Mouse (Mus musculus) intestine, embryonic 15.5 days (tissue): ENCODE results near the gene Tecpr1. TPM values are rescaled to one million over a fixed set of nuclear protein-coding genes. Genes with fewer than 3 reads are reported as not detected.

ENCODE experiments used
- ATAC-seq: fragments of 200-750 bp; cut with Nextera tagmentation; 2 replicates; pipeline ENCODE4 v1.8.0; 2017; ENCODE audit warnings: moderate TSS enrichment, moderate library complexity
- H3K27ac ChIP-seq: fragments of 300-500 bp; sonication (generic); 2 replicates; pipeline ENCODE4 v1.5.1; 2015; ENCODE audit warnings: mild to moderate bottlenecking, inconsistent platforms
- H3K27me3 ChIP-seq: fragments of 300-500 bp; sonication (generic); replicated peaks from 2 replicates; pipeline ENCODE4 v1.6.1; 2015; ENCODE audit warnings: inconsistent platforms
- H3K36me3 ChIP-seq: fragments of 300-500 bp; sonication (generic); 2 replicates; pipeline ENCODE4 v1.6.1; 2015; ENCODE audit warnings: inconsistent platforms
- H3K4me1 ChIP-seq: fragments of 300-500 bp; sonication (generic); replicated peaks from 2 replicates; pipeline ENCODE4 v1.6.1; 2015; ENCODE audit warnings: inconsistent platforms
- H3K4me2 ChIP-seq: fragments of 300-500 bp; sonication (generic); replicated peaks from 2 replicates; pipeline ENCODE4 v1.6.1; 2015; ENCODE audit warnings: mild to moderate bottlenecking, inconsistent platforms
- H3K4me3 ChIP-seq: fragments of 300-500 bp; sonication (generic); replicated peaks from 2 replicates; pipeline ENCODE4 v1.5.1; 2015; ENCODE audit warnings: inconsistent platforms
- H3K9ac ChIP-seq: fragments of 300-500 bp; sonication (generic); 2 replicates; pipeline ENCODE4 v1.6.1; 2015; ENCODE audit warnings: inconsistent platforms
- H3K9me3 ChIP-seq: fragments of 300-500 bp; sonication (generic); 2 replicates; pipeline ENCODE4 v1.6.1; 2016; ENCODE audit warnings: inconsistent platforms
- WGBS: fragments of 180-500 bp; shearing (Covaris S2); methylation state at CpG from one replicate; pipeline ENCODE4 v1.1.7; 2015; 5-methylcytosine and 5-hydroxymethylcytosine counted together
- polyA plus RNA-seq: library from polyadenylated mRNA; unstranded; fragments of >200 nt; fragmentation: Nextera tagmentation; extraction: Ambion mirVana; gene quantifications from 2 replicates; pipeline ENCODE4 v1.2.1, GENCODE M21; 2015

Tecpr1 gene
- polyA plus RNA-seq, 1 experiment from 2014 or later, result 17.3 TPM

DNA sequence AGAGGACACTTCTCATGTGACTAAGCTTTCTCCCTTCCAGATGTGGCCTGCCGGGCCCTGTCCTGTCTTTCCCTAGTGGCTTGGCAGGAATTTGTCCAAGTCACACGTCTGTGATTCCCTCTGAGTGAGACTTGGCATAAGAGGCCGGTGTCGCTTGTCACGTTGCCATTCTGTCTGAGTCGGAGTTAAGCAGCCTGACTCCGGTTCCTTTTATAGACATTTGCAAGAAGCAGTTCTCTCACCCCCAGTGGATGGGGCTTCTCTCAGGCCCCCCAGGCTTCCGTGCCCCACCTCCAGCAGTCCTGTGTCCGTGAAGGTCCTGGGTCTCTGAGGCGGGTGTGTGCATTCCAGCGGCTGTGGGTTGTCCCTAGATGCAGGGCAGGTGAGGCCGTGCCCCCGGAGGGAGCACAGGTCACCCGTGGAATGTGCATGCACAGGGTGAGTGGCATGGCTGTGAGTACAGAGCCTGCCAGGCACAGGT, 34.8 kb upstream of the Tecpr1 start:
- no peaks in the 10 kb centered on the region for H3K27me3 ChIP-seq
- peak overlapping the region; percentile 73 for H3K4me2 ChIP-seq
- no peaks in the 10 kb centered on the region for H3K9me3 ChIP-seq

GRCm38 (mm10) chr5:144257451-144258110, 34.2 kb upstream of the Tecpr1 start:
- WGBS, result 74% methylated on average over 3 of the region's 3 CpGs
- Histone ChIP-seq H3K36me3 (no peaks in the 10 kb centered on the region), H3K4me3 (peak overlapping the region; percentile 98; the same call in 1 of the 2 replicates), H3K4me2 (peak overlapping the region; percentile 73), H3K9me3 (no peaks in the 10 kb centered on the region), H3K9ac (peak overlapping the region; percentile 93), H3K27me3 (no peaks in the 10 kb centered on the region), H3K4me1 (peaks cover 37% of the 10 kb centered on the region), H3K27ac (peak overlapping the region; percentile 93; the same call in 1 of the 2 replicates)
- no peak for ATAC-seq

More for the DNA sequence above, 34.8 kb upstream of the Tecpr1 start:
- peak overlapping the region; percentile 30 for H3K9ac ChIP-seq
- peaks cover 37% of the 10 kb centered on the region for H3K4me1 ChIP-seq
- peak overlapping the region; percentile 6; the same call in 1 of the 2 replicates for H3K4me3 ChIP-seq
- WGBS, result 30% methylated on average over 14 of the region's 14 CpGs
- no peaks in the 10 kb centered on the region for H3K36me3 ChIP-seq
- no peak for ATAC-seq
- no peak overlapping the region for H3K27ac ChIP-seq

DNA sequence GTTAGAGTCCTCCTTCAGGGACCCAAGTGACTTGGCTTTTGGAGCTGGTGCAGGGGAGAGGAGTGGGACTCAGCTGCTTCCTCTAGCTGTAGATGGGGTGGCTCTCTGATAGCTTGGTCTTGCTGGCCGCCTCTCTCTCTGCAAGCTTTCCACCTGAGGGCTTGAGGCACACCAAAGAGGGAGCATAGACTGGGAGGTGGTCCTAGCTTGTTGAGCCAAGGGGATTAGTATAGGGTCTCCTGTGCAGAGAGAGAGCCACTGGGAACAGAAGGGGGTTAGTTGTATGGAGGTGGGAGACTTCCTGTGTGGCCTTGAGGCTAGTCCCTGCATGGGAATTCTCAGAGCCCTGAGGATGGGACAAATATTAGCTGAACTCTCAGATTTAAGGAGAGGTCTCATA, 33.5 kb upstream of the Tecpr1 start:
- H3K9ac ChIP-seq, result peak overlapping the region; percentile 93
- no peaks in the 10 kb centered on the region for H3K27me3 ChIP-seq
- H3K4me1 ChIP-seq, result peaks cover 37% of the 10 kb centered on the region
- H3K4me2 ChIP-seq, result peak overlapping the region; percentile 73
- 53% methylated on average over 1 of the region's 1 CpGs for WGBS
- peak overlapping the region; percentile 98 for H3K4me3 ChIP-seq
- ATAC-seq, result no peak
- no peaks in the 10 kb centered on the region for H3K36me3 ChIP-seq
- H3K27ac ChIP-seq, result peak overlapping the region; percentile 93; the same call in 1 of the 2 replicates
- no peaks in the 10 kb centered on the region for H3K9me3 ChIP-seq

DNA sequence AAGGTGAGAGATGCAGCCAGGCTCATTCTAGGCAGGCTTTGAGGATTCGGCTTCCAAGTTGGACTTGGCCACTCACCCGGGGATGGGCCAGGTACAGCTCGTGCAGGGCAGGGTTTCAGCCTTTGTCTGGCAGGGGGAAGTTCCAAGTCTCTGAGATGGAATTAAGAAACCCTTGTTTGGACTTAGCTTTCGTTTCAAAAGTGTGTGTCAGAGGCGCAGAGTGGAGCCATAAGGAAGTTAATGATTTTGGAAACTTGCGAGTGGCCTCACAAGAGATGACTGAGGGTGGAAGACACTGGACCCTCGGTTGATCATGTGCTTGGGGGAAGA, 33.1 kb upstream of the Tecpr1 start:
- Histone ChIP-seq H3K36me3 (no peaks in the 10 kb centered on the region), H3K4me1 (peaks cover 37% of the 10 kb centered on the region), H3K27ac (peak overlapping the region; percentile 93), H3K4me2 (peak overlapping the region; percentile 73), H3K27me3 (no peaks in the 10 kb centered on the region), H3K4me3 (peak overlapping the region; percentile 98), H3K9me3 (no peaks in the 10 kb centered on the region), H3K9ac (peak overlapping the region; percentile 93)
- 6% methylated on average over 7 of the region's 7 CpGs for WGBS
- ATAC-seq, result no peak

- H3K9me3 ChIP-seq, result no peaks in the 10 kb centered on the region
- WGBS, result under 1% methylated on average over 40 of the region's 40 CpGs
- H3K27ac ChIP-seq, result peak overlapping the region; percentile 93
- H3K9ac ChIP-seq, result peak overlapping the region; percentile 93
- peaks cover 37% of the 10 kb centered on the region for H3K4me1 ChIP-seq
- peak; percentile 60 for ATAC-seq
- H3K36me3 ChIP-seq, result no peaks in the 10 kb centered on the region
- H3K4me3 ChIP-seq, result peak overlapping the region; percentile 98
- no peaks in the 10 kb centered on the region for H3K27me3 ChIP-seq
- peak overlapping the region; percentile 73 for H3K4me2 ChIP-seq
Observed at GRCm38 (mm10) chr5:144255632-144256540, 32.5 kb upstream of the Tecpr1 start.

- H3K4me2 ChIP-seq, result peak overlapping the region; percentile 73
- H3K9ac ChIP-seq, result peak overlapping the region; percentile 93
- peak overlapping the region; percentile 98 for H3K4me3 ChIP-seq
- H3K9me3 ChIP-seq, result no peaks in the 10 kb centered on the region
- H3K27me3 ChIP-seq, result no peaks in the 10 kb centered on the region
- H3K36me3 ChIP-seq, result no peaks in the 10 kb centered on the region
- peak overlapping the region; percentile 93 for H3K27ac ChIP-seq
- ATAC-seq, result peak; percentile 88
- under 1% methylated on average over 38 of the region's 84 CpGs for WGBS
- H3K4me1 ChIP-seq, result peaks cover 37% of the 10 kb centered on the region
Observed at GRCm38 (mm10) chr5:144254811-144255631, 31.6 kb upstream of the Tecpr1 start.

DNA sequence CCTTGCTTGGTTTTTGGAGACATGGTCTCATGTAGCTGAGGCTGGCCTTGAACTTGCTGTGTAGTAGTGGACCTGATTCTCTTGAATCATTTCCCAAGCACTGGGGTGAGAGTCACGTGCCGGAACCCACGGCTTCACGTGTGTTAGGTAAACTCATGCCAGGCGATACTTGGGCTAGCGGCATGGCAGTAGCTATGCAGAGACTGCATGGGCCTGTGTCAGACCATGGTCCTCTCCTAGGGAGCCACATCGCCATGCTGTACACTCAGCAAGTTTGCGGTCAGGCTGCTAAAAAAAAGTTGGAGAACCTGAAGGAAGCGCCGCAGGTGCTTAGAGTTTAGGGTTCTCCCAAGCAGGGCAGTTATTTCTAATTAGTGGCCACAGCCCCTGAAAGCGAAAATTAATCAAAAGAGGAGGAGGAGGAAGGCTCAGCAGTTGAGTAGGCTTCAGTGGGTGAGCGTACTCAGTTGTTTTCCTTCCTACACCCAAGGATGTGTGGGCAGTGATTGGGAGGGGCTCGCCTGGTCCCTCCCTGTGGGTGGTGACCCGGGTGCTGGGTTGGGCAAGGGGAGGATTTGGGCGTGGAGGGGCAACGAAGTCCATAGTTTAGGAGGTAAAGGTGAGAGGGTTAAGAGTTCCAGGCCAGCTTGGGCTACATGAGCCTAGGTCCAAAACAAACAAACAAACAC, 30.9 kb upstream of the Tecpr1 start:
- no peak overlapping the region for H3K9ac ChIP-seq
- peak; percentile 72 for ATAC-seq

DNA sequence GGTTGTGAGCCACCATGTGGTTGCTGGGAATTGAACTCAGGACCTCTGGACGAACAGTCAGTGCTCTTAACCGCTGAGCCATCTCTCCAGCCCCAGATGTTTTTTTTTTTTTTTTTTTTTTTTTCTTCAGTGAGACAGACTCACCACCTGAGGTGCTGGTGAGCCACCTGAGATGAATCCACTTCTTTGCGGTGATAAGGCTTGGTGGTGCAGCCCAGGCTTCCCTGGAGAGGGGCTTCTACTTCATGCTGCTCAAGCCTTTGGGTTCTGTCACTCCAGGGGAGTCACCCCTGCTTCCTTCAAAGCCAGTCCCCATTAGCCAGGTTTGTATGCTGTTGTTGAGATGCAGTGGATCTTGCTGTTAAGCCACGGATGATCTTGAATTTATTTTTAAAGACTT, 29.8 kb upstream of the Tecpr1 start:
- Histone ChIP-seq H3K36me3 (no peaks in the 10 kb centered on the region), H3K4me2 (no peak overlapping the region), H3K27ac (no peak overlapping the region), H3K4me3 (no peak overlapping the region), H3K4me1 (peaks cover 21% of the 10 kb centered on the region), H3K9me3 (no peaks in the 10 kb centered on the region), H3K9ac (no peak overlapping the region), H3K27me3 (no peaks in the 10 kb centered on the region)
- WGBS, result 71% methylated on average over 4 of the region's 4 CpGs
- no peak for ATAC-seq

More for the DNA sequence above, 30.9 kb upstream of the Tecpr1 start:
- no peaks in the 10 kb centered on the region for H3K36me3 ChIP-seq
- peak overlapping the region; percentile 73 for H3K4me2 ChIP-seq
- 54% methylated on average over 16 of the region's 16 CpGs for WGBS
- H3K27ac ChIP-seq, result peak overlapping the region; percentile 64
- no peaks in the 10 kb centered on the region for H3K27me3 ChIP-seq
- H3K4me1 ChIP-seq, result peaks cover 32% of the 10 kb centered on the region
- H3K9me3 ChIP-seq, result no peaks in the 10 kb centered on the region
- H3K4me3 ChIP-seq, result peak overlapping the region; percentile 98

GRCm38 (mm10) chr5:144251876-144252577, 28.6 kb upstream of the Tecpr1 start:
- no peak for ATAC-seq
- Histone ChIP-seq H3K4me2 (no peak overlapping the region), H3K4me1 (peaks cover 16% of the 10 kb centered on the region), H3K9ac (no peak overlapping the region), H3K36me3 (no peaks in the 10 kb centered on the region), H3K27ac (no peak overlapping the region), H3K27me3 (no peaks in the 10 kb centered on the region), H3K9me3 (no peaks in the 10 kb centered on the region), H3K4me3 (no peak overlapping the region)
- 83% methylated on average over 13 of the region's 13 CpGs for WGBS

- Histone ChIP-seq H3K27ac (no peak overlapping the region), H3K4me1 (peaks cover 11% of the 10 kb centered on the region), H3K9me3 (no peaks in the 10 kb centered on the region), H3K4me2 (no peak overlapping the region), H3K36me3 (no peaks in the 10 kb centered on the region), H3K4me3 (no peak overlapping the region), H3K27me3 (no peaks in the 10 kb centered on the region), H3K9ac (no peak overlapping the region)
- ATAC-seq, result no peak
- WGBS, result 82% methylated on average over 3 of the region's 3 CpGs
Observed at GRCm38 (mm10) chr5:144249871-144250270, 26.5 kb upstream of the Tecpr1 start.
